Mouse (Mus musculus) neutrophil, adult 83 days (primary cell): ENCODE results near the gene Srxn1. TPM values are rescaled to one million over a fixed set of nuclear protein-coding genes. Genes with fewer than 3 reads are reported as not detected.

Experiments
- total RNA-seq, 2 experiments: library from RNA; stranded (reverse); gene quantifications; one replicate each; pipeline ENCODE4 v1.2.4; 2023

Gene Srxn1
- 1 to 10 TPM; 3.7 to 3.9 TPM for total RNA-seq

DNA sequence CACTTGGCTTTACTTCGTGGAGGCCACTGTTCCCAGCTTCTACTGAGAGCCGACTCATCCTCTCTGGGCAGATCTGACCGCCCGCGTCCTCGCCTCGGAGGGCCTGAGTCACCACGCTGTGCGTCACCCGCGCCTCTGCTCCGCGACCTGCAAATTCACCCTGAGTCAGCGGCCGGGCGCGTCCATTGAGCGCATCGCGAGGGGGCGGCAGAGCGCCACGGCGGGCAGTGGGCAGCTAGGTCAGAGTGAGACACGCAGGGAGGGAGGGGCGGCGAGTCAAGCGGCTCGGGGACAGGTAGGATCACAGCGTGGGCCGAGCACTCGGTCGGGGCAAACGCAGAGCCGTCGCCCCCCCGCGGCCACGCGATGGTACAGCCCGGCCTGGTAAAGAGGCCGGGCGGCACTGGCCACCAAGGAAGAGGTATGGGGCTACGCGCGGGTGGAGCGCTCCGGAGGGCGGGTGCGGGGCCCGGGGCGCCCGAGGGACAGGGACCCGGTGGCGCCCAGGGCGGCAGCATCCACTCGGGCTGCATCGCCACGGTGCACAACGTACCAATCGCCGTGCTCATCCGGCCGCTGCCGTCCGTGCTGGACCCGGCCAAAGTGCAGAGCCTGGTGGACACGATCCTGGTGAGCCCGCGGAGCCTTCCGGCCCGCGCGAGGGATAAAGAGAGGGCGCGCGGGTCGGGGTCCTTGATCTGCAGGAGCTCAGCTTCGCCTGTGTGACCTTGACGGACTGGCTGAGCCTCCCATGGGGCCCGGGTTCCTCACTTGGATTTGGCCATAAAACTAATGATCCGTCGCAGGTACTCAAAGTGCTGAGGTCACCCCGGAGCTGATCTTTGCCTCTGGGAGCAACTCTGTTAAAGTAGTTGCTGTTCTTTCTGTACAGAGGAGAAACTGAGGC, at the start of gene Srxn1:
TSS of gene Srxn1 (plus strand) at position 199 of the 907 bp plus-strand sequence.

DNA sequence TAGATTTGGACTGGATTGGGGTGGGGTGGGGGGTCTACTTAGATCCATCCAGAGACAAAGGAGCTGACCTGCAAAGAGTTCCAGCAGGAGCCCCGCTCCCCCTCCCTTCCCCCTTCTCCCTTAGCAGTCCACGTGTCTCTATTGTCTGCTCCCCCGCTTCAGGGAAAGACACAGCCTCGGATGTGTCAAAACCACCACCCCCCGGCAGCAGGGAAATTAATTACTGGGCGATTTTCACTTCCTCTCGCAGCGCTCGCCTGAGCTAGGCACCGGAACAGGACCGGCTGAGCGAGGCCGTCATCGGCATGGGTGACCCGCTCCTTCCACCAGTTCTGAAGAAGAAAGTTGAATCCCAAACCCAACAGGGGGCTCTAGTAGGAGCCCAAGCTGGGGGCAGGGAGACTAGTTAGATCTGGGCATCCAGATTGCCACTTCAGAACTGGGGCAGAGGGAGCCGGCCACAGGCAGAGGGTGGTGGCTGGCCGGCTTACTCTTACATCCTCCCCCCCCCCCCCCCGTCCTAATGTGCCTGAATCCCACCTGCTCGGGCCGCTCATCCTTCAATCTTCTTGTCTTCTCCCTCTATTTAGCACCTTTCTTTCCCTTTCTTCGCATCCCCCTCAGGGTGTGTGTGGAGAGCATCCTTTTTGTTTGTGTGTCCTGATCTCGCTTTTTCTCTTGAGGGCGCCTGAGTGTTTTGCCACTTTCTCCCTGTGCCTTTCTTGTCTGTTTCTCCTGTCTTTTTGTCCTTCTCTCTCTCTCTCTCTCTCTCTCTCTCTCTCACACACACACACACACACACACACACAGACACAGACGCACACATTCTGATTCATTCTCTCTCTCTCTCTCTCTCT, 24.4 kb upstream of the Srxn1 start, which contains the start of gene Scrt2:
TSS of gene Scrt2 (plus strand) at position 845 of the 857 bp plus-strand sequence.

DNA sequence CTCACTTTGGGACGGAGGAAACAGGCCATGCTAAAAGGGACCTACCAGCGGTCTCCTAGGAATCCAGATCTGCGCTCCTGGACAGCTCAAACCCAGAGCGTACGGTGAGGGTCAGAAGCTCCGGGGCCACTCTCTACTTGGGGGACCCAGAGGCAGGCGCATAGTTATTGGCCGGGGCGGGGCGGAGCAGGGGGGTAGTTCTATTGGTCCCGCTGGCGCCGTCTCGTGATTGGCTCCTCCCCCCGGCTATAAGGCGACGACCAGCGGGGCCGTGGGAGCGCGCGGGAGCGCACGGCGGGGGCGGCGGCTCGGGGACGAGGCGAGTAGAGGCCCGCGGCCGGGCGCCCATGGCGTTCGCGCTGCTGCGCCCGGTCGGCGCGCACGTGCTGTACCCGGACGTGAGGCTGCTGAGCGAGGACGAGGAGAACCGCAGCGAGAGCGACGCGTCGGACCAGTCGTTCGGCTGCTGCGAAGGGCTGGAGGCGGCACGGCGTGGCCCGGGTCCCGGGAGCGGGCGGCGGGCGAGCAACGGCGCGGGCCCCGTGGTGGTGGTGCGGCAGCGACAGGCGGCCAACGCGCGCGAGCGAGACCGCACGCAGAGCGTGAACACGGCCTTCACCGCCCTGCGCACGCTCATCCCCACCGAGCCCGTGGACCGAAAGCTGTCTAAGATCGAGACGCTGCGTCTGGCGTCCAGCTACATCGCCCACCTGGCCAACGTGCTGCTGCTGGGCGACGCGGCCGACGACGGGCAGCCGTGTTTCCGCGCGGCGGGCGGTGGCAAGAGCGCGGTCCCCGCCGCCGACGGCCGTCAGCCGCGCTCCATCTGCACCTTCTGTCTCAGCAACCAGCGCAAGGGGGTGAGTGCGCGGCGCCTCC, 38.2 kb downstream of the Srxn1 start, which contains the start of gene Tcf15:
TSS of gene Tcf15 (plus strand) at position 283 of the 879 bp plus-strand sequence.

Other genes starting within 250 kb of the Srxn1 start
- not detected for gene Angpt4, start 194.3 kb upstream of the Srxn1 start, total RNA-seq
- gene Fam110a, start 125.3 kb upstream of the Srxn1 start, total RNA-seq, result 10 to 100 TPM; 18.4 to 24.9 TPM
- gene Slc52a3, start 109.0 kb upstream of the Srxn1 start, total RNA-seq, result under 1 TPM; 0.51 to 0.64 TPM
- not detected for gene Scrt2, start 24.0 kb upstream of the Srxn1 start, total RNA-seq
- not detected for gene Tcf15, start 38.0 kb downstream of the Srxn1 start, total RNA-seq
- gene Csnk2a1, start 121.3 kb downstream of the Srxn1 start, total RNA-seq, result 10 to 100 TPM; 63.8 to 65.6 TPM
- gene Tbc1d20, start 188.3 kb downstream of the Srxn1 start, total RNA-seq, result 10 to 100 TPM; 66.5 to 76.4 TPM
- 10 to 100 TPM; 85.3 to 96.6 TPM for gene Rbck1, start 227.1 kb downstream of the Srxn1 start, total RNA-seq
- 1 to 10 TPM; 1.6 to 3.2 TPM for gene Trib3, start 238.5 kb downstream of the Srxn1 start, total RNA-seq